Comparison of ENCODE assay signal across 8 mouse cellular contexts in the genomic region with DNA sequence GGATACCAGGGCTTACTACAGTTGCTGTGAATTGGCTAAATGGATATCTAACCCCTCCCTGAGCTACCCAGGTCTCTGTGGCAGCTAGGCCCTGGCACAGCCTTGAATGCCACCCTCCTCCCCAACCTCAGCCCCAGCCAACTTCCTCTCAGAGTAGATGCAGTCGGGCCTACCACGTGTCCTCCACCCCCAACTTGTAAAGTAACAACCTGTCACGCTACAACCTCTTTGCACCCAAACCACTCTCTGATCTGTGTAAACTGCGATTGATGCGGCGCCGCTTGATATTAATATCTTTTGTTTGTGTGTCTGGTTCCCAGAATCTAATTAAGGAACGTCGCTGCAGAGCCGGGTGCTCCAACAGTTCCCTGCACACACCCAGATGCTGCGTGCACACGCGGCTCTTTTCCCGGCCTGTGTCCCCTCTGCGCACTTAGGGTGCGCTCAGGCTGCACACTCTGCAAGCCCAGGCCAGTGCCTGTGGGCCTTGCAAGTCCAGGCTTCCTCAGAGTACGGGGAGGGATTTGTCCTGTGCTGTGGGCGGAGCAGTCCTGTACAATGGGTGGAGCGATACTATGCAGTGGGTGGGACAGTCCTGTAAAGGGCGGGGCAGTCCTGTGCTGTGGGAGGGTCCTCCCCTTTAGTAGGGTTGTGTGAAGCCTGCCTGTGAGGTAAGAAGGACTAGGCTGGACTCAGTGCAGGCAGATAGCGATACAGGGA. TPM values are rescaled to one million over a fixed set of nuclear protein-coding genes. Genes with fewer than 3 reads are reported as not detected.
DNase-seq lines count a peak whose midpoint lies in the region; ATAC-seq lines count a peak whose summit lies in the region.

No protein-coding gene starts in this region.

- H3K27ac ChIP-seq in heart, embryonic 16.5 days (ENCODE audit: low read length) = no peak overlapping the region
- peak overlapping the region; percentile 7; the same call in 1 of the 2 replicates for H3K27ac ChIP-seq in embryonic facial prominence, embryonic 13.5 days
- no peak overlapping the region for H3K27ac ChIP-seq in intestine, embryonic 16.5 days (ENCODE audit: low read length)

- ATAC-seq in heart, embryonic 16.5 days (replicated peaks; ENCODE audit: extremely low read depth, insufficient read depth, low FRiP score) = peak; percentile 69; the same call in 1 of the 2 replicates
- peak; percentile 72 for ATAC-seq in embryonic facial prominence, embryonic 13.5 days (ENCODE audit: insufficient number of reproducible peaks, insufficient read depth, low FRiP score, low TSS enrichment, low read depth)
- ATAC-seq in intestine, embryonic 16.5 days = peak; percentile 90

- no peaks in the 10 kb centered on the region for H3K9me3 ChIP-seq in heart, embryonic 16.5 days (replicated peaks; ENCODE audit: control insufficient read depth, low read length)
- no peaks in the 10 kb centered on the region for H3K9me3 ChIP-seq in embryonic facial prominence, embryonic 13.5 days
- H3K9me3 ChIP-seq in intestine, embryonic 16.5 days (ENCODE audit: control insufficient read depth, low read length) = no peaks in the 10 kb centered on the region

- DNase-seq in heart, adult 9 months (ENCODE audit: low spot score in 2 of 2) = no peak
- DNase-seq in ES-CJ7 (ENCODE audit: low read depth, low spot score) = peak; percentile 93
- DNase-seq in naive thymus-derived CD4-positive, alpha-beta T cell, adult 2 months (ENCODE audit: low read depth) = peak; percentile 36
- no peak for DNase-seq in cerebellum, adult 9-10 months
- DNase-seq in left cerebral cortex, postnatal 36 days (ENCODE audit: low spot score in 2 of 2) = no peak

- no peaks in the 10 kb centered on the region for H3K36me3 ChIP-seq in heart, embryonic 16.5 days (ENCODE audit: control insufficient read depth, insufficient read depth)
- H3K36me3 ChIP-seq in embryonic facial prominence, embryonic 13.5 days = no peaks in the 10 kb centered on the region
- H3K36me3 ChIP-seq in intestine, embryonic 16.5 days (ENCODE audit: control insufficient read depth, insufficient read depth, low read length) = no peaks in the 10 kb centered on the region

- intact Hi-C loops in left cerebral cortex, postnatal 36 days (cut with DNase I) = loop anchor here (5.0 kb wide), 1 partner anchor 149 kb away; no protein-coding TSS in a partner anchor

- no peak overlapping the region for H3K4me3 ChIP-seq in heart, embryonic 16.5 days (ENCODE audit: low read length)
- no peak overlapping the region for H3K4me3 ChIP-seq in embryonic facial prominence, embryonic 13.5 days
- H3K4me3 ChIP-seq in intestine, embryonic 16.5 days (ENCODE audit: low read length) = no peak overlapping the region

- H3K27me3 ChIP-seq in heart, embryonic 16.5 days (ENCODE audit: control insufficient read depth, insufficient read depth, low read length) = peaks cover 41% of the 10 kb centered on the region
- peaks cover 23% of the 10 kb centered on the region for H3K27me3 ChIP-seq in embryonic facial prominence, embryonic 13.5 days
- H3K27me3 ChIP-seq in intestine, embryonic 16.5 days (replicated peaks; ENCODE audit: control insufficient read depth, insufficient read depth, low read length) = peaks cover 33% of the 10 kb centered on the region

- no peaks in the 10 kb centered on the region for H3K4me1 ChIP-seq in heart, embryonic 16.5 days (ENCODE audit: control insufficient read depth, insufficient read depth, low read length)
- peaks cover 36% of the 10 kb centered on the region for H3K4me1 ChIP-seq in embryonic facial prominence, embryonic 13.5 days
- H3K4me1 ChIP-seq in intestine, embryonic 16.5 days (ENCODE audit: control insufficient read depth, insufficient read depth, low read length) = 0 out of 2 replicates have a peak, but pooled peaks cover 5% of the 10 kb centered on the region

- 32% methylated on average over 21 of the region's 21 CpGs for WGBS in heart, embryonic 16.5 days
- WGBS in embryonic facial prominence, embryonic 13.5 days = 18% methylated on average over 21 of the region's 21 CpGs
- 26% methylated on average over 21 of the region's 21 CpGs for WGBS in intestine, embryonic 16.5 days

- no peak overlapping the region for H3K9ac ChIP-seq in heart, embryonic 16.5 days (ENCODE audit: low read length)
- H3K9ac ChIP-seq in embryonic facial prominence, embryonic 13.5 days = 0 out of 2 replicates have a peak overlapping the region, but pooled peaks have one; percentile 32
- peak overlapping the region; percentile 33; the same call in 1 of the 2 replicates for H3K9ac ChIP-seq in intestine, embryonic 16.5 days (ENCODE audit: low read depth, low read length)

- H3K4me2 ChIP-seq in heart, embryonic 16.5 days (ENCODE audit: low read depth, low read length) = no peak overlapping the region
- peak overlapping the region; percentile 44 for H3K4me2 ChIP-seq in embryonic facial prominence, embryonic 13.5 days
- H3K4me2 ChIP-seq in intestine, embryonic 16.5 days (ENCODE audit: low read depth, low read length) = 0 out of 2 replicates have a peak overlapping the region, but pooled peaks have one; percentile 9

RNA-seq across cellular contexts. Expression of gene Micall2, which starts 49.4 kb away (rescaled TPM):
- polyA plus RNA-seq in heart, embryonic 16.5 days (2015; fragmentation: Nextera tagmentation; extraction: Ambion mirVana) = 1.6 and 2.3 TPM in 2 replicates
- 7.3 and 8.9 TPM in 2 replicates for polyA plus RNA-seq in embryonic facial prominence, embryonic 13.5 days (2015; fragmentation: Nextera tagmentation; extraction: Ambion mirVana)
- 11.6 and 14.8 TPM in 2 replicates for polyA plus RNA-seq in intestine, embryonic 16.5 days (2015; fragmentation: Nextera tagmentation; extraction: Ambion mirVana)
- total RNA-seq in left cerebral cortex, postnatal 36 days (2021) = 1 to 10 TPM; 1.7 to 3.4 TPM

Comparison
In these comparisons a context has a peak if more than half of its experiments do, and no peak if none do; other contexts are left out.
1. DNase-seq: peak in ES-CJ7 (single experiment) and naive thymus-derived CD4-positive, alpha-beta T cell, adult 2 months (single experiment); none in heart, adult 9 months (0 of 2), cerebellum, adult 9-10 months (single experiment) and left cerebral cortex, postnatal 36 days (0 of 2).
2. Peak in every context shown above with its lines, with median percentiles within 50 percentile points of each other: ATAC-seq.